Mouse (Mus musculus) myocyte (in vitro differentiated cells): Measurements from ENCODE around the gene Azgp1. TPM values are rescaled to one million over a fixed set of nuclear protein-coding genes. Genes with fewer than 3 reads are reported as not detected.

Source experiments
- H3K27me3 ChIP-seq: one replicate; pipeline ENCODE4 v1.6.1; 2011; ENCODE audit not compliant: control insufficient read depth, insufficient read depth, insufficient read length
- H3K36me3 ChIP-seq: one replicate; pipeline ENCODE4 v1.6.1; 2011; ENCODE audit not compliant: control insufficient read depth, insufficient read depth
- H3K4me2 ChIP-seq: one replicate; pipeline ENCODE4 v1.6.1; 2011; ENCODE audit warnings: low read depth, control low read depth
- H3K4me3 ChIP-seq: one replicate; pipeline ENCODE4 v1.5.1; 2011; ENCODE audit warnings: mild to moderate bottlenecking, control low read depth, moderate library complexity
- H3K79me2 ChIP-seq: one replicate; pipeline ENCODE4 v1.6.1; 2011; ENCODE audit not compliant: control insufficient read depth, insufficient read depth
- H3ac ChIP-seq: one replicate; pipeline ENCODE4 v1.6.1; 2011; ENCODE audit not compliant: control insufficient read depth, insufficient read length
- CEBPB ChIP-seq: IDR thresholded peaks from 2 replicates; pipeline ENCODE4 v1.6.1; 2011; ENCODE audit warnings: mild to moderate bottlenecking, moderate library complexity; ENCODE audit not compliant: poor library complexity, insufficient read depth, severe bottlenecking
- E2F4 ChIP-seq: IDR thresholded peaks from one replicate; pipeline ENCODE4 v1.6.1; 2011; ENCODE audit warnings: mild to moderate bottlenecking, control low read depth, moderate library complexity; ENCODE audit not compliant: insufficient read depth
- MAX ChIP-seq: IDR thresholded peaks from one replicate; pipeline ENCODE4 v1.6.1; 2011; ENCODE audit warnings: low read depth, mild to moderate bottlenecking, control low read depth
- MYOD1 ChIP-seq, 3 experiments: IDR thresholded peaks; one replicate each; pipeline ENCODE4 v1.6.1; 2011; ENCODE audit warnings: control low read depth in 2 of 3, low read depth in 2 of 3, mild to moderate bottlenecking in 2 of 3, moderate library complexity in 1 of 3; ENCODE audit not compliant: insufficient read length in 2 of 3, control insufficient read depth in 1 of 3
- MYOG ChIP-seq, 3 experiments: IDR thresholded peaks; one replicate each; pipeline ENCODE4 v1.6.1; 2011; ENCODE audit warnings: control low read depth in 2 of 3, low read depth in 2 of 3, mild to moderate bottlenecking in 2 of 3; ENCODE audit not compliant: insufficient read length in 2 of 3, control insufficient read depth in 1 of 3, insufficient read depth in 1 of 3
- POLR2A ChIP-seq: IDR thresholded peaks from one replicate; pipeline ENCODE4 v1.6.1; 2011; ENCODE audit warnings: low read depth, mild to moderate bottlenecking, control low read depth, moderate library complexity; ENCODE audit not compliant: insufficient read length
- POLR2AphosphoS2 ChIP-seq: IDR thresholded peaks from one replicate; pipeline ENCODE4 v1.6.1; 2011; ENCODE audit warnings: low read depth, control low read depth; ENCODE audit not compliant: insufficient read length
- REST ChIP-seq: IDR thresholded peaks from one replicate; pipeline ENCODE4 v1.6.1; 2011; ENCODE audit warnings: mild to moderate bottlenecking, control low read depth, moderate library complexity; ENCODE audit not compliant: insufficient read depth, insufficient read length
- SRF ChIP-seq: IDR thresholded peaks from one replicate; pipeline ENCODE4 v1.6.1; 2011; ENCODE audit warnings: low read depth; ENCODE audit not compliant: control insufficient read depth, insufficient read length
- TCF12 ChIP-seq: IDR thresholded peaks from one replicate; pipeline ENCODE4 v1.6.1; 2011; ENCODE audit warnings: mild to moderate bottlenecking, control low read depth; ENCODE audit not compliant: poor library complexity, insufficient read depth, severe bottlenecking
- TCF3 ChIP-seq: IDR thresholded peaks from one replicate; pipeline ENCODE4 v1.6.1; 2011; ENCODE audit warnings: low read depth, control low read depth; ENCODE audit not compliant: insufficient read length
- USF1 ChIP-seq: IDR thresholded peaks from one replicate; pipeline ENCODE4 v1.6.1; 2011; ENCODE audit warnings: low read depth, mild to moderate bottlenecking, control low read depth, moderate library complexity
- polyA plus RNA-seq: library from polyadenylated mRNA; unstranded; fragments of >200 nt; fragmentation: generic; extraction: Trizol; gene quantifications from one replicate; pipeline ENCODE4 v1.2.1, GENCODE M21; 2012; ENCODE audit warnings: missing spikeins

Gene Azgp1
- polyA plus RNA-seq, 1 experiment: not detected

- H3K79me2 ChIP-seq: no peaks in the 10 kb centered on the region
- no peak overlapping the region for H3ac ChIP-seq
- no peaks in the 10 kb centered on the region for H3K27me3 ChIP-seq
- H3K36me3 ChIP-seq: no peaks in the 10 kb centered on the region
- TF ChIP-seq CEBPB: no peak
- TF ChIP-seq REST: no peak
- TF ChIP-seq MYOD1 (IDR thresholded peaks at IDR 0.05; ENCODE audit: control insufficient read depth in 1 of 3, insufficient read length in 2 of 3, low read depth in 2 of 3): no peak
- TF ChIP-seq SRF: no peak
- no peak for TF ChIP-seq POLR2A
- TF ChIP-seq POLR2AphosphoS2: no peak
- TF ChIP-seq E2F4: no peak
- TF ChIP-seq MYOG (IDR thresholded peaks at IDR 0.05; ENCODE audit: control insufficient read depth in 1 of 3, insufficient read depth in 1 of 3, insufficient read length in 2 of 3, low read depth in 2 of 3): no peak
- no peak for TF ChIP-seq TCF3
- no peak overlapping the region for H3K4me3 ChIP-seq
- H3K4me2 ChIP-seq: no peak overlapping the region
Measured at GRCm38 (mm10) chr5:137979081-137979480, 2.2 kb upstream of the Azgp1 start.

- no peaks in the 10 kb centered on the region for H3K79me2 ChIP-seq
- H3ac ChIP-seq: no peak overlapping the region
- no peak for TF ChIP-seq MYOG (IDR thresholded peaks at IDR 0.05; ENCODE audit: control insufficient read depth in 1 of 3, insufficient read depth in 1 of 3, insufficient read length in 2 of 3, low read depth in 2 of 3)
- no peak for TF ChIP-seq POLR2A
- no peak for TF ChIP-seq POLR2AphosphoS2
- TF ChIP-seq SRF: no peak
- no peak for TF ChIP-seq CEBPB
- no peak for TF ChIP-seq MAX
- no peak for TF ChIP-seq REST
- no peak for TF ChIP-seq MYOD1 (IDR thresholded peaks at IDR 0.05; ENCODE audit: control insufficient read depth in 1 of 3, insufficient read length in 2 of 3, low read depth in 2 of 3)
- TF ChIP-seq E2F4: no peak
- H3K27me3 ChIP-seq: no peaks in the 10 kb centered on the region
- H3K36me3 ChIP-seq: no peaks in the 10 kb centered on the region
- no peak overlapping the region for H3K4me2 ChIP-seq
- H3K4me3 ChIP-seq: no peak overlapping the region
Measured at GRCm38 (mm10) chr5:137986351-137986750, 5.0 kb downstream of the Azgp1 start.

GRCm38 (mm10) chr5:138009437-138009836 lies 28.1 kb downstream of the Azgp1 start:
- no peak overlapping the region for H3K4me3 ChIP-seq
- no peak for TF ChIP-seq USF1
- TF ChIP-seq CEBPB: no peak
- no peak for TF ChIP-seq REST
- TF ChIP-seq MYOG (IDR thresholded peaks at IDR 0.05; ENCODE audit: control insufficient read depth in 1 of 3, insufficient read depth in 1 of 3, insufficient read length in 2 of 3, low read depth in 2 of 3): no peak
- TF ChIP-seq E2F4: no peak
- TF ChIP-seq TCF12: no peak
- TF ChIP-seq TCF3: no peak
- TF ChIP-seq MAX: no peak
- no peak for TF ChIP-seq POLR2AphosphoS2
- no peak for TF ChIP-seq POLR2A
- TF ChIP-seq MYOD1 (IDR thresholded peaks at IDR 0.05; ENCODE audit: control insufficient read depth in 1 of 3, insufficient read length in 2 of 3, low read depth in 2 of 3): no peak
- no peak for TF ChIP-seq SRF
- no peaks in the 10 kb centered on the region for H3K79me2 ChIP-seq

GRCm38 (mm10) chr5:138012382-138012781 lies 31.1 kb downstream of the Azgp1 start:
- Histone ChIP-seq H3K79me2 (no peaks in the 10 kb centered on the region), H3K4me2 (no peak overlapping the region), H3K4me3 (no peak overlapping the region), H3K27me3 (no peaks in the 10 kb centered on the region), H3ac (no peak overlapping the region), H3K36me3 (no peaks in the 10 kb centered on the region)
- no peak for TF ChIP-seq MYOG (IDR thresholded peaks at IDR 0.05; ENCODE audit: control insufficient read depth in 1 of 3, insufficient read depth in 1 of 3, insufficient read length in 2 of 3, low read depth in 2 of 3)
- no peak for TF ChIP-seq CEBPB
- no peak for TF ChIP-seq POLR2A
- TF ChIP-seq USF1: no peak
- TF ChIP-seq TCF12: no peak
- no peak for TF ChIP-seq REST
- no peak for TF ChIP-seq POLR2AphosphoS2
- TF ChIP-seq E2F4: no peak
- TF ChIP-seq MYOD1 (IDR thresholded peaks at IDR 0.05; ENCODE audit: control insufficient read depth in 1 of 3, insufficient read length in 2 of 3, low read depth in 2 of 3): no peak
- no peak for TF ChIP-seq SRF

More at GRCm38 (mm10) chr5:138009437-138009836, 28.1 kb downstream of the Azgp1 start:
- H3K36me3 ChIP-seq: no peaks in the 10 kb centered on the region
- no peak overlapping the region for H3K4me2 ChIP-seq
- H3ac ChIP-seq: no peak overlapping the region
- H3K27me3 ChIP-seq: no peaks in the 10 kb centered on the region

- TF ChIP-seq REST (no peak), POLR2A (no peak), USF1 (no peak), POLR2AphosphoS2 (no peak), MYOG (IDR thresholded peaks at IDR 0.05; ENCODE audit: control insufficient read depth in 1 of 3, insufficient read depth in 1 of 3, insufficient read length in 2 of 3, low read depth in 2 of 3) (no peak)
- Histone ChIP-seq H3K36me3 (no peaks in the 10 kb centered on the region), H3K27me3 (no peaks in the 10 kb centered on the region), H3ac (no peak overlapping the region), H3K4me2 (no peak overlapping the region), H3K4me3 (no peak overlapping the region), H3K79me2 (no peaks in the 10 kb centered on the region)
Measured at GRCm38 (mm10) chr5:138016530-138016929, 35.2 kb downstream of the Azgp1 start.
